Mouse (Mus musculus) spleen, adult 12 weeks (tissue): ENCODE results near the gene Ctse.
"Not testable (repeated sequence)": the region's sequence is repeated elsewhere in the genome, so short reads cannot be mapped to it uniquely, and the experiment has no call there.

Experiments
- DNase-seq: peaks from one replicate; pipeline ENCODE4 v3.0.0; 2022; ENCODE audit warnings: low spot score

Gene Ctse

GRCm38 (mm10) chr1:131637791-131638540 is at the start of gene Ctse:
Gene Ctse, plus strand, starts transcription at chr1:131638306.
- DNase-seq, result peak; percentile 62

- no peak for DNase-seq
Measured at GRCm38 (mm10) chr1:131598905-131599304, 39.2 kb upstream of the Ctse start, which contains the start of gene Avpr1b. Gene Avpr1b, plus strand, starts transcription at chr1:131599239.

GRCm38 (mm10) chr1:131600314-131600713 is 37.8 kb upstream of the Ctse start:
- DNase-seq, result no peak

GRCm38 (mm10) chr1:131606719-131607118 is 31.4 kb upstream of the Ctse start:
- no peak for DNase-seq

- no peak for DNase-seq
Measured at GRCm38 (mm10) chr1:131612556-131613155, 25.4 kb upstream of the Ctse start.

GRCm38 (mm10) chr1:131613361-131614133 is 24.6 kb upstream of the Ctse start:
- peak; percentile 77 for DNase-seq

- no peak for DNase-seq
Measured at GRCm38 (mm10) chr1:131614641-131615040, 23.5 kb upstream of the Ctse start.

- no peak for DNase-seq
Measured at GRCm38 (mm10) chr1:131616131-131616530, 22.0 kb upstream of the Ctse start.

- DNase-seq, result no peak
Measured at GRCm38 (mm10) chr1:131616546-131617220, 21.4 kb upstream of the Ctse start.

- no peak for DNase-seq
Measured at GRCm38 (mm10) chr1:131618576-131618975, 19.5 kb upstream of the Ctse start.

- no peak for DNase-seq
Measured at GRCm38 (mm10) chr1:131619348-131619747, 18.8 kb upstream of the Ctse start.

GRCm38 (mm10) chr1:131623644-131624043 is 14.5 kb upstream of the Ctse start:
- no peak for DNase-seq

GRCm38 (mm10) chr1:131624175-131624835 is 13.8 kb upstream of the Ctse start:
- no peak for DNase-seq

GRCm38 (mm10) chr1:131626200-131626599 is 11.9 kb upstream of the Ctse start:
- no peak for DNase-seq

- not testable (repeated sequence) for DNase-seq
Measured at GRCm38 (mm10) chr1:131632216-131632615, 5.9 kb upstream of the Ctse start.

GRCm38 (mm10) chr1:131634495-131634894 is 3.6 kb upstream of the Ctse start:
- no peak for DNase-seq

- no peak for DNase-seq
Measured at GRCm38 (mm10) chr1:131638541-131639421, 675 bp downstream of the Ctse start.

- DNase-seq, result no peak
Measured at GRCm38 (mm10) chr1:131640062-131640461, 2.0 kb downstream of the Ctse start.

- DNase-seq, result no peak
Measured at GRCm38 (mm10) chr1:131641565-131641964, 3.5 kb downstream of the Ctse start.

- no peak for DNase-seq
Measured at GRCm38 (mm10) chr1:131642251-131642650, 4.1 kb downstream of the Ctse start.
